Mouse (Mus musculus): Measurements from ENCODE around the gene Ctnnd1.
A peak's percentile ranks its signal among the peaks of the same experiment; 100 is the strongest.
"Not testable (repeated sequence)": the region's sequence is repeated elsewhere in the genome, so short reads cannot be mapped to it uniquely, and the experiment has no call there.

The Ctnnd1 gene

GRCm38 (mm10) chr2:84650464-84651195 is at the start of gene Ctnnd1:
Ctnnd1 (minus strand) TSS chr2:84650765.
- peak; percentile 99 for ATAC-seq (ENCODE audit: low TSS enrichment)

- no peak for ATAC-seq (ENCODE audit: low TSS enrichment)
Measured at GRCm38 (mm10) chr2:84695007-84695695, 44.6 kb upstream of the Ctnnd1 start.

GRCm38 (mm10) chr2:84690050-84690449 is 39.5 kb upstream of the Ctnnd1 start:
- ATAC-seq (ENCODE audit: low TSS enrichment), result peak; percentile 28; the same call in 1 of the 2 replicates

GRCm38 (mm10) chr2:84688080-84688844 is 37.7 kb upstream of the Ctnnd1 start:
- no peak for ATAC-seq (ENCODE audit: low TSS enrichment)

GRCm38 (mm10) chr2:84682605-84683183 is 32.1 kb upstream of the Ctnnd1 start:
- no peak for ATAC-seq (ENCODE audit: low TSS enrichment)

- no peak for ATAC-seq (ENCODE audit: low TSS enrichment)
Measured at GRCm38 (mm10) chr2:84679016-84679415, 28.5 kb upstream of the Ctnnd1 start, which contains the start of gene Tmx2. Tmx2 (minus strand) TSS chr2:84679140.

GRCm38 (mm10) chr2:84677968-84678880 is 27.7 kb upstream of the Ctnnd1 start, which contains the start of the genes Gm28635 and Med19:
Gm28635 (minus strand) TSS chr2:84678041.
Med19 (plus strand) TSS chr2:84678402.
- peak; percentile 98 for ATAC-seq (ENCODE audit: low TSS enrichment)

- ATAC-seq (ENCODE audit: low TSS enrichment), result peak; percentile 54
Measured at GRCm38 (mm10) chr2:84677270-84677967, 26.9 kb upstream of the Ctnnd1 start.

GRCm38 (mm10) chr2:84671535-84671934 is 21.0 kb upstream of the Ctnnd1 start:
- ATAC-seq (ENCODE audit: low TSS enrichment), result not testable (repeated sequence)

GRCm38 (mm10) chr2:84670569-84670933 is 20.0 kb upstream of the Ctnnd1 start, which contains the start of gene Selenoh:
Selenoh (minus strand) TSS chr2:84670770.
- ATAC-seq (ENCODE audit: low TSS enrichment), result peak; percentile 91

GRCm38 (mm10) chr2:84669828-84670568 is 19.4 kb upstream of the Ctnnd1 start:
- ATAC-seq (ENCODE audit: low TSS enrichment), result peak; percentile 58

- ATAC-seq (ENCODE audit: low TSS enrichment), result no peak
Measured at GRCm38 (mm10) chr2:84666081-84666480, 15.5 kb upstream of the Ctnnd1 start.

GRCm38 (mm10) chr2:84662866-84663265 is 12.3 kb upstream of the Ctnnd1 start:
- no peak for ATAC-seq (ENCODE audit: low TSS enrichment)

GRCm38 (mm10) chr2:84660253-84660652 is 9.7 kb upstream of the Ctnnd1 start:
- ATAC-seq (ENCODE audit: low TSS enrichment), result peak; percentile 95

GRCm38 (mm10) chr2:84658806-84659205 is 8.2 kb upstream of the Ctnnd1 start, which contains the start of gene Btbd18:
Btbd18 (plus strand) TSS chr2:84659079.
- ATAC-seq (ENCODE audit: low TSS enrichment), result no peak

GRCm38 (mm10) chr2:84655864-84656263 is 5.3 kb upstream of the Ctnnd1 start:
- no peak for ATAC-seq (ENCODE audit: low TSS enrichment)

- no peak for ATAC-seq (ENCODE audit: low TSS enrichment)
Measured at GRCm38 (mm10) chr2:84653354-84653753, 2.8 kb upstream of the Ctnnd1 start.

- no peak for ATAC-seq (ENCODE audit: low TSS enrichment)
Measured at GRCm38 (mm10) chr2:84649674-84650073, 891 bp downstream of the Ctnnd1 start.

GRCm38 (mm10) chr2:84648369-84648768 is 2.2 kb downstream of the Ctnnd1 start:
- ATAC-seq (ENCODE audit: low TSS enrichment), result peak; percentile 38; the same call in 1 of the 2 replicates

Data from frontal cortex, adult (tissue).